Mouse (Mus musculus): ENCODE results near the gene Clic4. TPM values are rescaled to one million over a fixed set of nuclear protein-coding genes. Genes with fewer than 3 reads are reported as not detected.

Gene Clic4
- polyA plus RNA-seq, 1 experiment from 2014 or later, result 95.3 TPM

- no peak overlapping the region for H3K9ac ChIP-seq (replicated peaks; ENCODE audit: low read depth, low read length)
Measured at GRCm38 (mm10) chr4:135266987-135267386, 5.6 kb downstream of the Clic4 start.

GRCm38 (mm10) chr4:135260434-135260833, 12.2 kb downstream of the Clic4 start:
- no peak for ATAC-seq (ENCODE audit: insufficient number of reproducible peaks, insufficient read depth, low FRiP score, low read depth)
- WGBS, result 50% methylated on average over 4 of the region's 4 CpGs
- H3K27me3 ChIP-seq (ENCODE audit: control insufficient read depth, insufficient read depth, low read length), result no peaks in the 10 kb centered on the region
- no peak overlapping the region; the same call in 1 of the 2 replicates for H3K27ac ChIP-seq (ENCODE audit: low read length)
- no peaks in the 10 kb centered on the region for H3K36me3 ChIP-seq (ENCODE audit: control insufficient read depth, insufficient read depth, low read length)
- no peak overlapping the region for H3K4me2 ChIP-seq (replicated peaks; ENCODE audit: low read depth, low read length)
- no peak overlapping the region for H3K4me3 ChIP-seq (ENCODE audit: low read depth, low read length)
- peaks cover 20% of the 10 kb centered on the region; the same call in 1 of the 2 replicates for H3K4me1 ChIP-seq (ENCODE audit: control insufficient read depth, insufficient read depth, low read length)
- H3K9ac ChIP-seq (replicated peaks; ENCODE audit: low read depth, low read length), result no peak overlapping the region
- no peaks in the 10 kb centered on the region for H3K9me3 ChIP-seq (ENCODE audit: control insufficient read depth, low read depth, low read length)

More at GRCm38 (mm10) chr4:135266987-135267386, 5.6 kb downstream of the Clic4 start:
- no peak overlapping the region for H3K4me3 ChIP-seq (ENCODE audit: low read depth, low read length)
- H3K27ac ChIP-seq (ENCODE audit: low read length), result peak overlapping the region; percentile 49; the same call in 1 of the 2 replicates
- no peaks in the 10 kb centered on the region for H3K27me3 ChIP-seq (ENCODE audit: control insufficient read depth, insufficient read depth, low read length)
- WGBS, result 67% methylated on average over 9 of the region's 9 CpGs
- H3K4me1 ChIP-seq (ENCODE audit: control insufficient read depth, insufficient read depth, low read length), result peaks cover 34% of the 10 kb centered on the region
- no peak overlapping the region; the same call in 1 of the 2 replicates for H3K4me2 ChIP-seq (replicated peaks; ENCODE audit: low read depth, low read length)
- no peaks in the 10 kb centered on the region for H3K36me3 ChIP-seq (ENCODE audit: control insufficient read depth, insufficient read depth, low read length)
- ATAC-seq (ENCODE audit: insufficient number of reproducible peaks, insufficient read depth, low FRiP score, low read depth), result no peak
- H3K9me3 ChIP-seq (ENCODE audit: control insufficient read depth, low read depth, low read length), result no peaks in the 10 kb centered on the region

DNA sequence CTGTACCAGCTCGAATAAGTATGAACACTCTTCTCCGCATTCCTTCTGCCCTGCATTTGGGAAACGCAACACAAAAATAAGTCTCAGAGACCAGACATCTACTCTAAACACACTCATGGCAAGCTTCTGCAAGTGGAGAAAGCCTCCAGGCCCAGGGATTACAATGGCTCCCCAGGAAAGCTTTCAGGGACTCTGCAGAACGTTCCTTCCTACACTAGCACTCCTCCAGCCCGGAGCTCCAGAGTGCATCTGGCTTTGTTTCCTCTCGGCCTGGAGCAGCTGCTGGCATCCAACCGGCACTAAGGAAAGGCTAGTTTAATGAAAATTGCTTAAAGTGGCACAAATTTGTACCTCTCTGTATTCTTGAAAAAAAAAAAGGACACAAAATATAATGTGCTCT, 14.1 kb downstream of the Clic4 start:
- no peaks in the 10 kb centered on the region for H3K9me3 ChIP-seq (ENCODE audit: control insufficient read depth, low read depth, low read length)
- H3K4me2 ChIP-seq (replicated peaks; ENCODE audit: low read depth, low read length), result 0 out of 2 replicates have a peak overlapping the region, but pooled peaks have one; percentile 11
- no peaks in the 10 kb centered on the region for H3K27me3 ChIP-seq (ENCODE audit: control insufficient read depth, insufficient read depth, low read length)
- H3K4me1 ChIP-seq (ENCODE audit: control insufficient read depth, insufficient read depth, low read length), result peaks cover 31% of the 10 kb centered on the region
- H3K4me3 ChIP-seq (ENCODE audit: low read depth, low read length), result no peak overlapping the region
- WGBS, result 44% methylated on average over 7 of the region's 7 CpGs
- H3K27ac ChIP-seq (ENCODE audit: low read length), result peak overlapping the region; percentile 74
- ATAC-seq (ENCODE audit: insufficient number of reproducible peaks, insufficient read depth, low FRiP score, low read depth), result no peak
- H3K36me3 ChIP-seq (ENCODE audit: control insufficient read depth, insufficient read depth, low read length), result no peaks in the 10 kb centered on the region; the same call in 1 of the 2 replicates
- H3K9ac ChIP-seq (replicated peaks; ENCODE audit: low read depth, low read length), result no peak overlapping the region; the same call in 1 of the 2 replicates

- Histone ChIP-seq H3K36me3 (ENCODE audit: control insufficient read depth, insufficient read depth, low read length) (no peaks in the 10 kb centered on the region; the same call in 1 of the 2 replicates), H3K9ac (replicated peaks; ENCODE audit: low read depth, low read length) (no peak overlapping the region), H3K27ac (ENCODE audit: low read length) (peak overlapping the region; percentile 74), H3K27me3 (ENCODE audit: control insufficient read depth, insufficient read depth, low read length) (no peaks in the 10 kb centered on the region), H3K4me3 (ENCODE audit: low read depth, low read length) (no peak overlapping the region), H3K4me2 (replicated peaks; ENCODE audit: low read depth, low read length) (no peak overlapping the region), H3K9me3 (ENCODE audit: control insufficient read depth, low read depth, low read length) (no peaks in the 10 kb centered on the region), H3K4me1 (ENCODE audit: control insufficient read depth, insufficient read depth, low read length) (peaks cover 33% of the 10 kb centered on the region)
- no peak for ATAC-seq (ENCODE audit: insufficient number of reproducible peaks, insufficient read depth, low FRiP score, low read depth)
- 54% methylated on average over 9 of the region's 9 CpGs for WGBS
Measured at GRCm38 (mm10) chr4:135257881-135258476, 14.6 kb downstream of the Clic4 start.

GRCm38 (mm10) chr4:135256536-135257450, 15.8 kb downstream of the Clic4 start:
- ATAC-seq (ENCODE audit: insufficient number of reproducible peaks, insufficient read depth, low FRiP score, low read depth), result no peak
- H3K36me3 ChIP-seq (ENCODE audit: control insufficient read depth, insufficient read depth, low read length), result no peaks in the 10 kb centered on the region; the same call in 1 of the 2 replicates
- 88% methylated on average over 11 of the region's 11 CpGs for WGBS
- no peak overlapping the region for H3K4me2 ChIP-seq (replicated peaks; ENCODE audit: low read depth, low read length)
- H3K4me1 ChIP-seq (ENCODE audit: control insufficient read depth, insufficient read depth, low read length), result peaks cover 40% of the 10 kb centered on the region
- no peak overlapping the region for H3K4me3 ChIP-seq (ENCODE audit: low read depth, low read length)
- no peak overlapping the region for H3K9ac ChIP-seq (replicated peaks; ENCODE audit: low read depth, low read length)
- no peaks in the 10 kb centered on the region for H3K9me3 ChIP-seq (ENCODE audit: control insufficient read depth, low read depth, low read length)
- no peak overlapping the region for H3K27ac ChIP-seq (ENCODE audit: low read length)
- no peaks in the 10 kb centered on the region for H3K27me3 ChIP-seq (ENCODE audit: control insufficient read depth, insufficient read depth, low read length)

- H3K9me3 ChIP-seq (ENCODE audit: control insufficient read depth, low read depth, low read length), result no peaks in the 10 kb centered on the region
- no peaks in the 10 kb centered on the region for H3K27me3 ChIP-seq (ENCODE audit: control insufficient read depth, insufficient read depth, low read length)
- H3K4me2 ChIP-seq (replicated peaks; ENCODE audit: low read depth, low read length), result no peak overlapping the region; the same call in 1 of the 2 replicates
- no peaks in the 10 kb centered on the region; the same call in 1 of the 2 replicates for H3K36me3 ChIP-seq (ENCODE audit: control insufficient read depth, insufficient read depth, low read length)
- H3K27ac ChIP-seq (ENCODE audit: low read length), result peak overlapping the region; percentile 94
- no peak overlapping the region for H3K9ac ChIP-seq (replicated peaks; ENCODE audit: low read depth, low read length)
- H3K4me3 ChIP-seq (ENCODE audit: low read depth, low read length), result no peak overlapping the region
- WGBS, result 19% methylated on average over 3 of the region's 3 CpGs
- H3K4me1 ChIP-seq (ENCODE audit: control insufficient read depth, insufficient read depth, low read length), result peaks cover 40% of the 10 kb centered on the region
- peak; percentile 67; the same call in 1 of the 2 replicates for ATAC-seq (ENCODE audit: insufficient number of reproducible peaks, insufficient read depth, low FRiP score, low read depth)
Measured at GRCm38 (mm10) chr4:135254770-135255169, 17.8 kb downstream of the Clic4 start.

- Histone ChIP-seq H3K27me3 (ENCODE audit: control insufficient read depth, insufficient read depth, low read length) (no peaks in the 10 kb centered on the region), H3K27ac (ENCODE audit: low read length) (peak overlapping the region; percentile 94), H3K9ac (replicated peaks; ENCODE audit: low read depth, low read length) (no peak overlapping the region), H3K36me3 (ENCODE audit: control insufficient read depth, insufficient read depth, low read length) (no peaks in the 10 kb centered on the region; the same call in 1 of the 2 replicates), H3K4me1 (ENCODE audit: control insufficient read depth, insufficient read depth, low read length) (peaks cover 40% of the 10 kb centered on the region), H3K4me2 (replicated peaks; ENCODE audit: low read depth, low read length) (no peak overlapping the region; the same call in 1 of the 2 replicates), H3K4me3 (ENCODE audit: low read depth, low read length) (no peak overlapping the region), H3K9me3 (ENCODE audit: control insufficient read depth, low read depth, low read length) (no peaks in the 10 kb centered on the region)
- no peak for ATAC-seq (ENCODE audit: insufficient number of reproducible peaks, insufficient read depth, low FRiP score, low read depth)
- 65% methylated on average over 4 of the region's 4 CpGs for WGBS
Measured at GRCm38 (mm10) chr4:135254321-135254720, 18.3 kb downstream of the Clic4 start.

- no peaks in the 10 kb centered on the region for H3K27me3 ChIP-seq (ENCODE audit: control insufficient read depth, insufficient read depth, low read length)
- H3K36me3 ChIP-seq (ENCODE audit: control insufficient read depth, insufficient read depth, low read length), result no peaks in the 10 kb centered on the region; the same call in 1 of the 2 replicates
- ATAC-seq (ENCODE audit: insufficient number of reproducible peaks, insufficient read depth, low FRiP score, low read depth), result no peak
- H3K9me3 ChIP-seq (ENCODE audit: control insufficient read depth, low read depth, low read length), result no peaks in the 10 kb centered on the region; the same call in 1 of the 2 replicates
- WGBS, result 84% methylated on average over 12 of the region's 12 CpGs
- H3K27ac ChIP-seq (ENCODE audit: low read length), result peak overlapping the region; percentile 94
- no peak overlapping the region for H3K4me3 ChIP-seq (ENCODE audit: low read depth, low read length)
- no peak overlapping the region for H3K4me2 ChIP-seq (replicated peaks; ENCODE audit: low read depth, low read length)
- peaks cover 36% of the 10 kb centered on the region for H3K4me1 ChIP-seq (ENCODE audit: control insufficient read depth, insufficient read depth, low read length)
- no peak overlapping the region for H3K9ac ChIP-seq (replicated peaks; ENCODE audit: low read depth, low read length)
Measured at GRCm38 (mm10) chr4:135253239-135254039, 19.2 kb downstream of the Clic4 start.

All from stomach, embryonic 14.5 days (tissue).